Mouse (Mus musculus) G1E (cell line): Measurements from ENCODE around the gene Ccnjl. TPM values are rescaled to one million over a fixed set of nuclear protein-coding genes. Genes with fewer than 3 reads are reported as not detected.
A peak's percentile ranks its signal among the peaks of the same experiment; 100 is the strongest.

ENCODE experiments used
- ATAC-seq: 2 replicates; pipeline ENCODE4 v1.8.0; 2016; ENCODE audit warnings: mild to moderate bottlenecking; ENCODE audit not compliant: insufficient number of reproducible peaks, poor library complexity, low FRiP score, severe bottlenecking; ENCODE audit errors: extremely low read depth
- DNase-seq: peaks from one replicate; pipeline ENCODE4 v3.0.0; 2012; ENCODE audit warnings: low spot score
- H3K27me3 ChIP-seq: 2 replicates; pipeline ENCODE4 v1.6.1; 2012; ENCODE audit warnings: mild to moderate bottlenecking, low read length, inconsistent platforms; ENCODE audit not compliant: insufficient read depth
- H3K36me3 ChIP-seq: replicated peaks from 2 replicates; pipeline ENCODE3; 2012; ENCODE audit warnings: mild to moderate bottlenecking, inconsistent platforms
- H3K4me1 ChIP-seq: 2 replicates; pipeline ENCODE4 v1.6.1; 2012; ENCODE audit warnings: low read depth, low read length, inconsistent platforms, mixed read lengths; ENCODE audit not compliant: insufficient read depth
- H3K4me3 ChIP-seq: 2 replicates; pipeline ENCODE4 v1.5.1; 2012; ENCODE audit warnings: low read depth, mild to moderate bottlenecking, inconsistent platforms, low read length, moderate library complexity, mixed read lengths
- H3K9me3 ChIP-seq: replicated peaks from 2 replicates; pipeline ENCODE4 v1.6.1; 2012; ENCODE audit warnings: inconsistent platforms
- CTCF ChIP-seq: IDR thresholded peaks from 2 replicates; pipeline ENCODE4 v1.5.1; 2012; ENCODE audit warnings: low read depth, low read length, inconsistent platforms, mixed read lengths
- GATA1 ChIP-seq: IDR thresholded peaks from 2 replicates; pipeline ENCODE4 v1.6.1; 2012; ENCODE audit warnings: borderline replicate concordance, low read length, inconsistent platforms, mixed read lengths
- GATA2 ChIP-seq: IDR thresholded peaks from 2 replicates; pipeline ENCODE4 v1.6.1; 2012; ENCODE audit warnings: low read depth, low read length, inconsistent platforms, borderline replicate concordance
- POLR2AphosphoS5 ChIP-seq: IDR thresholded peaks from 2 replicates; pipeline ENCODE4 v1.6.1; 2012; ENCODE audit warnings: low read depth, low read length, inconsistent platforms; ENCODE audit not compliant: insufficient replicate concordance
- TAL1 ChIP-seq: conservative IDR thresholded peaks from 2 replicates; pipeline ENCODE4 v1.6.1; 2012; ENCODE audit warnings: low read depth, low read length, inconsistent platforms, mixed read lengths
- polyA plus RNA-seq: library from polyadenylated mRNA; stranded (reverse); fragments of >175 nt; gene quantifications from 2 replicates; pipeline ENCODE4 v1.2.3, GENCODE M21; 2012
- total RNA-seq, 2 experiments: library from RNA; stranded (forward) in 1 of 2; stranded (reverse) in 1 of 2; fragments of 200-1000 nt in 1 of 2; fragments of >200 nt in 1 of 2; fragmentation: Nextera tagmentation in 1 of 2; gene quantifications; 2 replicates each; pipeline ENCODE4 v1.2.3; 2014 to 2017

Ccnjl gene
- total and polyA plus RNA-seq, 3 experiments, result 0.16 TPM; not detected in 2

DNA sequence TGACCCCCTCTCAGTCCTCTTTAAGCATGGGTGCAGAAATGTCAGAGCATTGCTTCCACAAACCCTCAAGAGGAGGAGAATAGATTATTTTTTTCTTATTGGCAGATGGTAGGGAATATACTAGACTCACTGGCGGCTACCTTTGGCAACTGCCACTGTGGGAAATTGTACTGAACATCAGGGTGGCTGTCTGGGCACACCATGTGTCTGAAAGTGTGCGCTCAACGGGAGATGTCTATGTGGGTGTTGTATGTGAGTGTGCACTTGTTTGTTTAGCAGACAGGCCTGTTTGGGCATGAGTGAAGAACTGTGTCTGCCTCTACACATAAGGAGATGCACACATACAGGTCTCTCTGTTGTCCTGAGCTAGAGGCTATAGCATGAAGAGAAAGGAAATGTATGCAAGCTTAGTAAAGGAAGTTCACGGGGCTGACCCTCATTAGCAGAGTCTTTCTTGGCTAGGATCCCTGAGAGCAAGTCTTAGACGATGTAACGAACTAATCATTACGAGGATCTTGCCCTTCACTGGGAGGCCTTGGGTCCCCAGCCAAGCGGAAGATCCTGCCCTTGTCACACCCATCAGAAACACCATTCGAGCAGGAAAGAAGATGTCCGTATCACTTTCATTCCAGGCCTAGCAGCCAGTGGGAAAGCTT lies 81.5 kb downstream of the Ccnjl start:
- DNase-seq, result no peak
- TF ChIP-seq TAL1 (no peak), POLR2AphosphoS5 (no peak), CTCF (no peak), GATA2 (no peak)
- Histone ChIP-seq H3K27me3 (peaks cover 3% of the 10 kb centered on the region; the same call in 1 of the 2 replicates), H3K9me3 (no peaks in the 10 kb centered on the region), H3K36me3 (no peaks in the 10 kb centered on the region), H3K4me1 (no peaks in the 10 kb centered on the region), H3K4me3 (no peak overlapping the region)
- no peak for ATAC-seq

DNA sequence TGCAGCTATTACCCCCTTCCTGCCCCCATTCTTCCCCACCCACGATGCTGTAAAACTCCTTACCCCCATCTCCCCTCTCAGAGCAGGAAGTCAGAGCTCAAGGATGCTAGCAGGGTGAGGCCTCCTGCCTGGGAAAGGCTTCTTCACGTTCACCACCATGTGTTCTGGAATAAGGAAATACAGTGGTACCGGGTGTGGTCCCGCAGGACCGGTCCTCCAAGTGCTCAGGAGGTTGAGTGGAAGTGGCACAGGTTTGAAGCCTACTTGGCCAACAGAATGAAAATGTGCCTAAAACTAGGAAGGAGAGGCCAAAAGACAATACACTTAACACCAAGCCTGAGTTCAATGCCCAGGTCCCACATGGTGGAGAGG lies 82.1 kb downstream of the Ccnjl start:
- DNase-seq (no peak), ATAC-seq (no peak)
- Histone ChIP-seq H3K9me3 (no peaks in the 10 kb centered on the region), H3K4me1 (no peaks in the 10 kb centered on the region), H3K36me3 (no peaks in the 10 kb centered on the region), H3K4me3 (no peak overlapping the region), H3K27me3 (peaks cover 3% of the 10 kb centered on the region; the same call in 1 of the 2 replicates)
- TF ChIP-seq GATA2 (no peak), TAL1 (no peak), POLR2AphosphoS5 (no peak), CTCF (no peak), GATA1 (no peak)

DNA sequence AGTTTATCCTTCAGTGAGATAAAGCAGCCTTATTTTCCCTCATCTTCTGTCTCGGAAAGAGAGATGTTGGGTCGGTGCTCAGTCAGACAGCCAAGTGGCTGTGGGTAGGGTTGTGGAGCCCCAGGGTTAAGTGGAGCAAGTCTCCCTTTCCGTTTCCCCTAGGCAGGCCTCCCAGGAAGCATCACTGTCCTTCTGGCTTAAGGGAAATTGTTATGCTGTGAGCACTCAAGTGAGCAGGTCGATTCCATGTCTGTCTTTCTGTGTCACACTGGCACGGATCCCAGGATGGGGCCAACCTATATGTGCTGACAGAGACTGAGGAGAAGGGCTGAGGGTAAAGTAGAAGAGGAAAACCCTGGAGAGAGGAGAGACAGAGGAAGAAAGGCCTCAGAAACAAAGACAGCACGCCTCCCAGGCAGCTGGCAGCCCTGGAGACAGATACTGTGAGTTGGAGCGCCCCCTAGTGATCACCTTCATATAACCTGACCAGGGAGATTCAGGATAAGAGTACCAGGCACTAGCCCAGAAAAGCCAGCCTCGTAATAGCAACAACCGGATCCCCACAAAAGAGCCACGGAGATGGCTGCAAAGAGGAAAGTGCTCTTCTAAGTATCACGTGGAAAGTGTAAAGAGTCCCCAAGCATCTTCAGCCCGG lies 84.4 kb downstream of the Ccnjl start:
- TF ChIP-seq GATA2, result no peak
- no peak for TF ChIP-seq POLR2AphosphoS5
- TF ChIP-seq GATA1, result no peak
- no peak for TF ChIP-seq TAL1
- TF ChIP-seq CTCF, result no peak
- ATAC-seq, result 0 out of 2 replicates have a peak, but pooled peaks have one; percentile 28

DNA sequence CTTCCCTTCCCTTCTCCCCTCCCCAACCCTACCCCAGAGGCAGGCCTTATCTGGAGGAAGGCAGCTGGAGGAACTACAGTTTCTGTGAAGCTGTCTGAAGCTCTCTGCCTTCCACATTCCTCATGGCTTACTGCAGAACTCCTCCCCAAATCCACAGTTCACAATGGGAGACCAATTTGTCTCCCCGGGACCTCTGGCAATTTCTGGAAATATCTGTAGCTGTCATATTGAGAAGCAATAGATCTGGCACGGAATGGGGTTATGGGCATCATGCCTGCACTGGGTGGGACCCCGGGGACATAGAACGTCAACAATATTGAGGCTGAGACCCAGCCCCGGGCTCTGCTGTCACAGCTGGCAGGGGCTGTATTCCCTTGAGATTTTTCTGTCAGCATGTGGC lies 89.3 kb downstream of the Ccnjl start:
- H3K4me3 ChIP-seq, result no peak overlapping the region
- TF ChIP-seq POLR2AphosphoS5 (no peak), GATA2 (no peak), GATA1 (no peak), TAL1 (no peak), CTCF (no peak)

More for the DNA sequence above, 84.4 kb downstream of the Ccnjl start:
- Histone ChIP-seq H3K9me3 (no peaks in the 10 kb centered on the region), H3K4me3 (no peak overlapping the region), H3K27me3 (peaks cover 3% of the 10 kb centered on the region; the same call in 1 of the 2 replicates), H3K36me3 (no peaks in the 10 kb centered on the region), H3K4me1 (no peaks in the 10 kb centered on the region)
- DNase-seq, result peak; percentile 45

DNA sequence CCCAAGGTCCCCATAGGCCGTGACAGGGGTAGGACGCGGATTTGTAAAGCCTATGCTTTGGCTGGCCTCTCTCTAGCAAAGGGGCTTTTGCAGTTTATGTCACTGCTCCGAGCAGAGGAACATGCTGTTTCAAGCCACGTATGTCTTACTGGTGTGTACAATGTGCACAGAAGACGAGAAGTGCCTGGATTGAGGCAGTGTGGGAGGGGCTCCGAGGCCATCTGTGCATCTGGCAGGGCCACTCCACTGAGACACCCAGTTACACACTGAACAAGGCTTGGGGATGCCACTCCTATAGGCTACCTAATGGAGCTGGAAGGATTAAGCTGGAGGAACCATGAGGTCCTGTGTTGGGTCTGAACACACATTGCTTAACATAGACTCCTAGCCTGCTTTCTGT lies 89.8 kb downstream of the Ccnjl start:
- Histone ChIP-seq H3K36me3 (no peaks in the 10 kb centered on the region), H3K27me3 (peaks cover 8% of the 10 kb centered on the region; the same call in 1 of the 2 replicates), H3K4me3 (no peak overlapping the region), H3K4me1 (no peaks in the 10 kb centered on the region), H3K9me3 (no peaks in the 10 kb centered on the region)
- ATAC-seq (no peak), DNase-seq (no peak)
- no peak for TF ChIP-seq CTCF
- TF ChIP-seq GATA1, result no peak
- no peak for TF ChIP-seq GATA2
- no peak for TF ChIP-seq POLR2AphosphoS5
- no peak for TF ChIP-seq TAL1

More for the DNA sequence above, 89.3 kb downstream of the Ccnjl start:
- DNase-seq (no peak), ATAC-seq (no peak)
- Histone ChIP-seq H3K4me1 (no peaks in the 10 kb centered on the region), H3K27me3 (peaks cover 8% of the 10 kb centered on the region; the same call in 1 of the 2 replicates), H3K9me3 (no peaks in the 10 kb centered on the region), H3K36me3 (no peaks in the 10 kb centered on the region)

DNA sequence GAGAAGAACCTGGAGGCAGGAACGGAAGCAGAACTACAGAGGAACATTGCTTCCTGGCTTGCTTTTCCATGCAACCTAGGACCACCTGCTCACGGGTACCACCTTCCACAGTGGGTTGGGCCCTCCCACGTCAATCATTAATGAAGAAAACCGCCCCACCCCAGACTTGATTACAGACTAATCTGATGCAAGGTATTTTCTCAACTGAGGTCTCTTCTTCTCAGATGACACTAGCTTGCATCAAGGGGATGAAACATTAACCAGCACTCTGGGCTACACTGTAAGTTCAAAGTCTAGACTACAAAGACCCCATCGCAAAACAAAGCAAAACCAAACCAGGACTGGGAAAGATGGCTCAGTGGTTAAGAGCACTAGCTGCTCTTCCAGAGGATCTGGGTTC lies 93.2 kb downstream of the Ccnjl start:
- ATAC-seq (no peak), DNase-seq (no peak)
- TF ChIP-seq TAL1, result no peak
- no peak for TF ChIP-seq POLR2AphosphoS5
- TF ChIP-seq GATA1, result no peak
- TF ChIP-seq CTCF, result no peak
- no peak for TF ChIP-seq GATA2
- Histone ChIP-seq H3K36me3 (no peaks in the 10 kb centered on the region), H3K27me3 (peaks cover 8% of the 10 kb centered on the region; the same call in 1 of the 2 replicates), H3K4me1 (no peaks in the 10 kb centered on the region), H3K9me3 (no peaks in the 10 kb centered on the region), H3K4me3 (no peak overlapping the region)
